Mouse (Mus musculus) lung, embryonic 16.5 days (tissue): ENCODE measurements around the gene Gm21961. TPM values are rescaled to one million over a fixed set of nuclear protein-coding genes. Genes with fewer than 3 reads are reported as not detected.

ENCODE experiments used
- polyA plus RNA-seq: library from polyadenylated mRNA; unstranded; fragments of >200 nt; fragmentation: Nextera tagmentation; extraction: Ambion mirVana; gene quantifications from 2 replicates; pipeline ENCODE4 v1.2.1, GENCODE M21; 2015

Gene Gm21961
- polyA plus RNA-seq, 1 experiment from 2014 or later: not detected

Other genes with a start within 250 kb of the Gm21961 start
- gene Gm21798, start 197.2 kb downstream of the Gm21961 start, polyA plus RNA-seq: not detected in 2 replicates